8 mouse cellular contexts compared by ENCODE assay signal in the genomic region with DNA sequence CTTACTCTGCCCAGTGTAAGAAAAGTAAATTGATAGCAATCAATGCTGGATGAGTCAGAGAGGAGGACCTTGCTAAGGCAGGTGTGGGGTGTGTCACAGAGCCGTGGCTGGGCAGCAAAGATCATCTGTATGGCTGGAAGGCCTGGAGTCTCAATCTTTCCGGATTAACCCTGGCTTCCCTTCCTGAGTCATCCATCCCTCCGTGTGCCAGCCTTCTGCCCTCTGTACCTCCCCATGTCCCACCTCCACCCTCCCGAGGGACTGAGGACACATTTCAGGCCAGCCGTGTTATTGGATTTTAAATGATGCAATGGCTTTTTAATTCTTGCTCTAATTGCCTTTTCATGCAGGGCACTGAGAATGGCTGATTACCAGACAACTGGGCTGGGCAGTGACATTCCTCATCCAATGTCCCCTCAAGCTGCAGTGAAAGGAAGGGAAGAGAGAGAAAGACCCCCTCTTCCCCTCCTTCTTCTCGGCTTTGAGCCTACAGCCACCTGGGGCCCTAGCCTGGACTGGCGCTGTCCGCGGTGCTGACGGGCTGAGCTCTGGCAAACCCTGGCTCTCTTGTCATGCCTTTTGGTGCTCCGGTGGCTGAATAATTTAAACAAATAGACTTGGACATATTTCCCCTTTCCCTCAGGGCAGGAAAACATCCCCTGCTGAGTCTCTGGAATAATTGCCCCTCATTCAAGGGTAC. TPM values are rescaled to one million over a fixed set of nuclear protein-coding genes. Genes with fewer than 3 reads are reported as not detected.
DNase-seq lines count a peak whose midpoint lies in the region; ATAC-seq and TF ChIP-seq lines count a peak whose summit lies in the region.

No protein-coding gene starts in this region.

- H3K36me3 ChIP-seq in heart, embryonic 11.5 days (ENCODE audit: control insufficient read depth, insufficient read depth, low read length) = no peaks in the 10 kb centered on the region
- H3K36me3 ChIP-seq in ES-E14 (ENCODE audit: control insufficient read depth, insufficient read depth, low read length, poor library complexity, severe bottlenecking) = no peaks in the 10 kb centered on the region
- no peaks in the 10 kb centered on the region for H3K36me3 ChIP-seq in hindbrain, embryonic 16.5 days (ENCODE audit: control insufficient read depth, insufficient read depth, low read length)

- H3K27ac ChIP-seq in heart, embryonic 11.5 days (ENCODE audit: low read depth, low read length) = no peak overlapping the region
- H3K27ac ChIP-seq in ES-E14 (ENCODE audit: insufficient read depth, low read depth, low read length, poor library complexity, severe bottlenecking) = no peak overlapping the region
- H3K27ac ChIP-seq in hindbrain, embryonic 16.5 days (ENCODE audit: low read depth, low read length) = no peak overlapping the region

- H3K27me3 ChIP-seq in heart, embryonic 11.5 days (ENCODE audit: control insufficient read depth, insufficient read depth, low read length) = peaks cover 15% of the 10 kb centered on the region
- no peaks in the 10 kb centered on the region for H3K27me3 ChIP-seq in hindbrain, embryonic 16.5 days (replicated peaks; ENCODE audit: control insufficient read depth, insufficient read depth, low read length)

- H3K4me3 ChIP-seq in heart, embryonic 11.5 days (ENCODE audit: low read depth, low read length) = no peak overlapping the region
- H3K4me3 ChIP-seq in ES-E14 (ENCODE audit: insufficient read depth in 1 of 2, low read depth in 1 of 2, low read length in 2 of 2, poor library complexity in 1 of 2, severe bottlenecking in 1 of 2) = no peak overlapping the region
- H3K4me3 ChIP-seq in hindbrain, embryonic 16.5 days (ENCODE audit: low read length) = no peak overlapping the region

- 27% methylated on average over 11 of the region's 11 CpGs for WGBS in heart, embryonic 11.5 days (ENCODE audit: insufficient replicate concordance)
- WGBS in hindbrain, embryonic 16.5 days = 15% methylated on average over 11 of the region's 11 CpGs

- peak; percentile 37 for DNase-seq in heart, adult 8-10 months (ENCODE audit: low spot score)
- peak; percentile 61 for DNase-seq in ES-E14 (ENCODE audit: low read depth, low spot score)
- peak; percentile 87 for DNase-seq in embryo, embryonic 11 days
- DNase-seq in mesoderm, embryonic 11.5 days (ENCODE audit: low read depth, low spot score) = peak; percentile 87
- DNase-seq in testis, postnatal 14 days (ENCODE audit: low spot score) = peak; percentile 67
- no peak for DNase-seq in left cerebral cortex, adult 18-20 months (ENCODE audit: low spot score in 2 of 2)

- H3K9me3 ChIP-seq in heart, embryonic 11.5 days (replicated peaks; ENCODE audit: control insufficient read depth, low read length) = no peaks in the 10 kb centered on the region
- no peaks in the 10 kb centered on the region for H3K9me3 ChIP-seq in ES-E14 (ENCODE audit: control insufficient read depth, insufficient read depth, low read depth, low read length)
- H3K9me3 ChIP-seq in hindbrain, embryonic 16.5 days (ENCODE audit: control insufficient read depth, low read length) = no peaks in the 10 kb centered on the region

- H3K9ac ChIP-seq in heart, embryonic 11.5 days (ENCODE audit: low read depth, low read length) = no peak overlapping the region
- no peak overlapping the region for H3K9ac ChIP-seq in ES-E14 (ENCODE audit: insufficient read depth, low read depth, low read length, poor library complexity, severe bottlenecking)
- no peak overlapping the region for H3K9ac ChIP-seq in hindbrain, embryonic 16.5 days (ENCODE audit: low read depth, low read length)

- in situ Hi-C loops in ES-E14 (cut with MboI; ENCODE audit: low sequenced_read_pairs in 2 of 2, unreplicated experiment in 2 of 2) = no loop called here

- H3K4me2 ChIP-seq in heart, embryonic 11.5 days = no peak overlapping the region
- no peak overlapping the region for H3K4me2 ChIP-seq in hindbrain, embryonic 16.5 days (ENCODE audit: low read length)

- ATAC-seq in heart, embryonic 11.5 days (replicated peaks; ENCODE audit: insufficient number of reproducible peaks, low FRiP score, low TSS enrichment) = no peak
- ATAC-seq in hindbrain, embryonic 16.5 days = peak; percentile 62

- no peaks in the 10 kb centered on the region for H3K4me1 ChIP-seq in heart, embryonic 11.5 days (ENCODE audit: control insufficient read depth, insufficient read depth, low read length)
- H3K4me1 ChIP-seq in ES-E14 (ENCODE audit: control insufficient read depth in 2 of 2, insufficient read depth in 2 of 2, low read length in 2 of 2, poor library complexity in 1 of 2) = peaks cover 0 to 4% of the 10 kb centered on the region in 2 experiments; a peak in 1 of 4 replicates
- H3K4me1 ChIP-seq in hindbrain, embryonic 16.5 days (ENCODE audit: control insufficient read depth, insufficient read depth, low read depth, low read length) = peaks cover 25% of the 10 kb centered on the region

TF ChIP-seq in ES-E14, 5 proteins besides CTCF, POLR2A, EP300 and RAD21:
- TF ChIP-seq HCFC1 (IDR thresholded peaks at IDR 0.05; ENCODE audit: borderline replicate concordance, insufficient read depth, low read length) = no peak
- no peak for TF ChIP-seq ZC3H11A (IDR thresholded peaks at IDR 0.05; ENCODE audit: borderline replicate concordance, low read depth, low read length)
- TF ChIP-seq MAFK (IDR thresholded peaks at IDR 0.05; ENCODE audit: insufficient read depth, low read depth, low read length) = no peak
- no peak for TF ChIP-seq CHD2 (IDR thresholded peaks at IDR 0.05; ENCODE audit: low read depth, low read length)
- no peak for TF ChIP-seq ZNF384 (IDR thresholded peaks at IDR 0.05; ENCODE audit: low read depth, low read length)
TF ChIP-seq in ES-E14: peak in this region for 0.

RNA-seq across cellular contexts. Expression of a gene that starts 24.1 kb away (rescaled TPM):
- 10 to 100 TPM; 25.8 to 30.2 (median 27.8) TPM for total RNA-seq in heart, adult 8-10 months (2022)
- polyA plus RNA-seq in heart, embryonic 11.5 days (2014; fragmentation: Nextera tagmentation; extraction: Ambion mirVana) = 6.7 and 8.4 TPM in 2 replicates
- total RNA-seq in ES-E14 (2012; rRNA removed) = 51.8 and 87.8 TPM in 2 replicates
- polyA plus RNA-seq in hindbrain, embryonic 16.5 days (2015; fragmentation: Nextera tagmentation; extraction: Ambion mirVana) = 11.1 and 17.7 TPM in 2 replicates
- total RNA-seq in left cerebral cortex, adult 18-20 months (2021) = 10 to 100 TPM; 38.8 to 46.6 TPM

Comparison
In these comparisons a context has a peak if more than half of its experiments do, and no peak if none do; other contexts are left out.
1. DNase-seq: peak in heart, adult 8-10 months (single experiment), ES-E14 (single experiment), embryo, embryonic 11 days (single experiment), mesoderm, embryonic 11.5 days (single experiment) and testis, postnatal 14 days (single experiment); none in left cerebral cortex, adult 18-20 months (0 of 2).